Mouse (Mus musculus) G1E (cell line): ENCODE measurements around the gene Ccdc96. TPM values are rescaled to one million over a fixed set of nuclear protein-coding genes. Genes with fewer than 3 reads are reported as not detected.

Experiments
- ATAC-seq: 2 replicates; pipeline ENCODE4 v1.8.0; 2016; ENCODE audit warnings: mild to moderate bottlenecking; ENCODE audit not compliant: insufficient number of reproducible peaks, poor library complexity, low FRiP score, severe bottlenecking; ENCODE audit errors: extremely low read depth
- DNase-seq: peaks from one replicate; pipeline ENCODE4 v3.0.0; 2012; ENCODE audit warnings: low spot score
- H3K27me3 ChIP-seq: 2 replicates; pipeline ENCODE4 v1.6.1; 2012; ENCODE audit warnings: mild to moderate bottlenecking, low read length, inconsistent platforms; ENCODE audit not compliant: insufficient read depth
- H3K36me3 ChIP-seq: replicated peaks from 2 replicates; pipeline ENCODE3; 2012; ENCODE audit warnings: mild to moderate bottlenecking, inconsistent platforms
- H3K4me1 ChIP-seq: 2 replicates; pipeline ENCODE4 v1.6.1; 2012; ENCODE audit warnings: low read depth, low read length, inconsistent platforms, mixed read lengths; ENCODE audit not compliant: insufficient read depth
- H3K4me3 ChIP-seq: 2 replicates; pipeline ENCODE4 v1.5.1; 2012; ENCODE audit warnings: low read depth, mild to moderate bottlenecking, inconsistent platforms, low read length, moderate library complexity, mixed read lengths
- H3K9me3 ChIP-seq: replicated peaks from 2 replicates; pipeline ENCODE4 v1.6.1; 2012; ENCODE audit warnings: inconsistent platforms
- CTCF ChIP-seq: IDR thresholded peaks from 2 replicates; pipeline ENCODE4 v1.5.1; 2012; ENCODE audit warnings: low read depth, low read length, inconsistent platforms, mixed read lengths
- GATA1 ChIP-seq: IDR thresholded peaks from 2 replicates; pipeline ENCODE4 v1.6.1; 2012; ENCODE audit warnings: borderline replicate concordance, low read length, inconsistent platforms, mixed read lengths
- GATA2 ChIP-seq: IDR thresholded peaks from 2 replicates; pipeline ENCODE4 v1.6.1; 2012; ENCODE audit warnings: low read depth, low read length, inconsistent platforms, borderline replicate concordance
- POLR2AphosphoS5 ChIP-seq: IDR thresholded peaks from 2 replicates; pipeline ENCODE4 v1.6.1; 2012; ENCODE audit warnings: low read depth, low read length, inconsistent platforms; ENCODE audit not compliant: insufficient replicate concordance
- TAL1 ChIP-seq: conservative IDR thresholded peaks from 2 replicates; pipeline ENCODE4 v1.6.1; 2012; ENCODE audit warnings: low read depth, low read length, inconsistent platforms, mixed read lengths
- polyA plus RNA-seq: library from polyadenylated mRNA; stranded (reverse); fragments of >175 nt; gene quantifications from 2 replicates; pipeline ENCODE4 v1.2.3, GENCODE M21; 2012
- total RNA-seq, 2 experiments: library from RNA; stranded (forward) in 1 of 2; stranded (reverse) in 1 of 2; fragments of 200-1000 nt in 1 of 2; fragments of >200 nt in 1 of 2; fragmentation: Nextera tagmentation in 1 of 2; gene quantifications; 2 replicates each; pipeline ENCODE4 v1.2.3; 2014 to 2017

The Ccdc96 gene
- total and polyA plus RNA-seq, 3 experiments: 0.25 to 0.60 TPM; not detected in 1

- ATAC-seq: no peak
- TF ChIP-seq CTCF (no peak), GATA1 (no peak), TAL1 (no peak), POLR2AphosphoS5 (no peak), GATA2 (no peak)
- H3K4me1 ChIP-seq: peaks cover 23% of the 10 kb centered on the region
Observed at GRCm38 (mm10) chr5:36460712-36461111, 23.7 kb upstream of the Ccdc96 start.

GRCm38 (mm10) chr5:36461231-36461630 lies 23.2 kb upstream of the Ccdc96 start:
- ATAC-seq: no peak
- H3K36me3 ChIP-seq: no peaks in the 10 kb centered on the region
- DNase-seq: no peak
- no peak for TF ChIP-seq TAL1
- no peak for TF ChIP-seq POLR2AphosphoS5
- no peak for TF ChIP-seq CTCF
- no peak for TF ChIP-seq GATA2
- TF ChIP-seq GATA1: no peak
- H3K9me3 ChIP-seq: no peaks in the 10 kb centered on the region
- peaks cover 12% of the 10 kb centered on the region for H3K27me3 ChIP-seq
- H3K4me3 ChIP-seq: no peak overlapping the region
- peaks cover 28% of the 10 kb centered on the region for H3K4me1 ChIP-seq

More at GRCm38 (mm10) chr5:36460712-36461111, 23.7 kb upstream of the Ccdc96 start:
- no peak for DNase-seq
- no peaks in the 10 kb centered on the region for H3K9me3 ChIP-seq
- no peaks in the 10 kb centered on the region for H3K36me3 ChIP-seq
- H3K4me3 ChIP-seq: no peak overlapping the region
- H3K27me3 ChIP-seq: peaks cover 16% of the 10 kb centered on the region

GRCm38 (mm10) chr5:36462810-36463209 lies 21.6 kb upstream of the Ccdc96 start:
- Histone ChIP-seq H3K36me3 (peaks cover 9% of the 10 kb centered on the region), H3K4me1 (peaks cover 37% of the 10 kb centered on the region), H3K4me3 (no peak overlapping the region), H3K27me3 (peaks cover 4% of the 10 kb centered on the region), H3K9me3 (no peaks in the 10 kb centered on the region)
- TF ChIP-seq POLR2AphosphoS5: no peak
- no peak for TF ChIP-seq GATA1
- TF ChIP-seq CTCF: peak; percentile 92
- ATAC-seq (no peak), DNase-seq (peak; percentile 65)

- Histone ChIP-seq H3K27me3 (peaks cover 4% of the 10 kb centered on the region), H3K36me3 (peaks cover 15% of the 10 kb centered on the region), H3K4me1 (peaks cover 42% of the 10 kb centered on the region), H3K9me3 (no peaks in the 10 kb centered on the region), H3K4me3 (no peak overlapping the region)
- ATAC-seq: no peak
- DNase-seq: no peak
- TF ChIP-seq TAL1 (no peak), GATA1 (no peak), GATA2 (no peak), CTCF (no peak), POLR2AphosphoS5 (no peak)
Observed at GRCm38 (mm10) chr5:36463391-36463790, 21.0 kb upstream of the Ccdc96 start.

- peak; percentile 93 for ATAC-seq
Observed at GRCm38 (mm10) chr5:36464709-36465661, 19.4 kb upstream of the Ccdc96 start, which contains the start of gene Grpel1. Grpel1 (plus strand) TSS chr5:36464998.

GRCm38 (mm10) chr5:36465889-36466288 lies 18.5 kb upstream of the Ccdc96 start:
- ATAC-seq (no peak), DNase-seq (no peak)
- Histone ChIP-seq H3K27me3 (no peaks in the 10 kb centered on the region), H3K9me3 (no peaks in the 10 kb centered on the region), H3K4me3 (peak overlapping the region; percentile 96), H3K36me3 (peaks cover 40% of the 10 kb centered on the region), H3K4me1 (peaks cover 43% of the 10 kb centered on the region)
- TF ChIP-seq TAL1: no peak
- TF ChIP-seq GATA1: no peak
- no peak for TF ChIP-seq POLR2AphosphoS5
- TF ChIP-seq CTCF: no peak
- no peak for TF ChIP-seq GATA2

More at GRCm38 (mm10) chr5:36464709-36465661, 19.4 kb upstream of the Ccdc96 start, which contains the start of gene Grpel1:
- peak; percentile 93 for DNase-seq
- Histone ChIP-seq H3K4me1 (peaks cover 41% of the 10 kb centered on the region), H3K36me3 (peaks cover 31% of the 10 kb centered on the region), H3K4me3 (peak within 1 kb of the TSS; percentile 96), H3K27me3 (peaks cover 4% of the 10 kb centered on the region), H3K9me3 (no peaks in the 10 kb centered on the region)
- no peak for TF ChIP-seq TAL1
- TF ChIP-seq GATA2: no peak
- TF ChIP-seq CTCF: no peak
- no peak for TF ChIP-seq GATA1
- no peak for TF ChIP-seq POLR2AphosphoS5
